18 mouse cellular contexts compared by ENCODE assay signal in the genomic region with DNA sequence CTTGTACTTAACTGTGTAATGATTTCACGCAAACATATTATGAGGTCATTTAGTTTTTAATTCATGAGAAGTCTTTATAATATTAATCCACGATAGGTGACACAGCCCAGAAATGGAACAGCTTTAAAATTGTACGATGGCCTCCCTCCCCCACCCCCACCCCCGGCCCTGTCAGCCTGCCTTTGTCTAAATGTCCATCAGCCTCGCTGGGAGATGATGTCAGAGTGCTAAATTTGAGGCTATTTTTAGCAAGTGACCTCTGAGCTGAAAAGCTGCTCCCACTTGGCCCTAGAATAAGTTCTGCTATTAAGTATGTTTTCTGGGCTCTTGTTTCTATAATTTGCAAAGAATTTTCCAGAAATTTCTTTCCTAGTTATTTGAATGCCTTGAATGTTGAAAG.
DNase-seq lines count a peak whose midpoint lies in the region; ATAC-seq lines count a peak whose summit lies in the region.
"Had no signal": no experiment of that assay in that cellular context is flagged by ENCODE, and none has a peak within 500 bp of the region (broad histone marks: within the 10 kb centered on the region; RNA-seq: fewer than 3 reads in every experiment).

No protein-coding gene starts in this region.

- DNase-seq in embryo, embryonic 10 days (ENCODE audit: low spot score) = peak; percentile 23
- no peak for DNase-seq in embryo, embryonic 9.5 days (ENCODE audit: extremely low spot score)
- no peak for DNase-seq in heart, postnatal 36 days
- DNase-seq in midbrain, embryonic 10.5 days (ENCODE audit: low spot score) = no peak
- no peak for DNase-seq in cerebellum, adult 11 months
- DNase-seq in layer of hippocampus, adult 9-10 months (ENCODE audit: low spot score) = no peak
- DNase-seq: cerebellum, adult 18-20 months; kidney, adult 8-10 months; kidney, postnatal 36 days; left cerebral cortex, postnatal 4 days; thymus, postnatal 14 days had no signal

- intact Hi-C loops in heart, postnatal 36 days (cut with DNase I) = no loop called here

- H3K27ac ChIP-seq in heart, embryonic 12.5 days (ENCODE audit: poor library complexity, severe bottlenecking) = peak overlapping the region; percentile 87
- peak overlapping the region; percentile 24; the same call in 1 of the 2 replicates for H3K27ac ChIP-seq in midbrain, embryonic 10.5 days (replicated peaks)
- H3K27ac ChIP-seq in midbrain, embryonic 15.5 days = no peak overlapping the region
- H3K27ac ChIP-seq: lung, embryonic 15.5 days had no signal

- H3K36me3 ChIP-seq in heart, embryonic 12.5 days = no peaks in the 10 kb centered on the region
- H3K36me3 ChIP-seq in midbrain, embryonic 10.5 days = no peaks in the 10 kb centered on the region
- no peaks in the 10 kb centered on the region for H3K36me3 ChIP-seq in midbrain, embryonic 15.5 days (replicated peaks)
- H3K36me3 ChIP-seq: lung, embryonic 15.5 days had no signal

- H3K27me3 ChIP-seq in heart, embryonic 12.5 days (replicated peaks) = peaks cover 3% of the 10 kb centered on the region; the same call in 1 of the 2 replicates
- H3K27me3 ChIP-seq in midbrain, embryonic 10.5 days (ENCODE audit: low read depth, poor library complexity, severe bottlenecking) = no peaks in the 10 kb centered on the region
- H3K27me3 ChIP-seq in midbrain, embryonic 15.5 days (replicated peaks) = no peaks in the 10 kb centered on the region
- H3K27me3 ChIP-seq: lung, embryonic 15.5 days; Patski had no signal

- ATAC-seq in heart, embryonic 12.5 days (ENCODE audit: insufficient number of reproducible peaks, low FRiP score) = no peak
- no peak for ATAC-seq in midbrain, embryonic 15.5 days (replicated peaks)
- ATAC-seq: Patski had no signal

- peak overlapping the region; percentile 35; the same call in 1 of the 2 replicates for H3K4me2 ChIP-seq in heart, embryonic 12.5 days
- no peak overlapping the region for H3K4me2 ChIP-seq in midbrain, embryonic 15.5 days
- H3K4me2 ChIP-seq: liver, embryonic 11.5 days; lung, embryonic 15.5 days had no signal

- H3K4me1 ChIP-seq in heart, embryonic 12.5 days (replicated peaks) = peaks cover 41% of the 10 kb centered on the region
- H3K4me1 ChIP-seq in midbrain, embryonic 10.5 days = peaks cover 20% of the 10 kb centered on the region
- peaks cover 10% of the 10 kb centered on the region; the same call in 1 of the 2 replicates for H3K4me1 ChIP-seq in midbrain, embryonic 15.5 days
- H3K4me1 ChIP-seq: megakaryocyte, embryonic 14.5 days had no signal

- H3K9ac ChIP-seq in heart, embryonic 12.5 days = no peak overlapping the region
- no peak overlapping the region for H3K9ac ChIP-seq in midbrain, embryonic 15.5 days
- H3K9ac ChIP-seq: lung, embryonic 15.5 days had no signal

- no peak overlapping the region for H3K4me3 ChIP-seq in heart, embryonic 12.5 days
- H3K4me3 ChIP-seq in midbrain, embryonic 10.5 days = no peak overlapping the region
- H3K4me3 ChIP-seq in midbrain, embryonic 15.5 days = no peak overlapping the region
- H3K4me3 ChIP-seq: erythroblast, embryonic 14.5 days; lung, embryonic 15.5 days; megakaryocyte, embryonic 14.5 days had no signal

- H3K9me3 ChIP-seq in heart, embryonic 12.5 days (replicated peaks) = 0 out of 2 replicates have a peak, but pooled peaks cover 3% of the 10 kb centered on the region
- H3K9me3 ChIP-seq in midbrain, embryonic 10.5 days (replicated peaks) = no peaks in the 10 kb centered on the region
- H3K9me3 ChIP-seq in midbrain, embryonic 15.5 days = no peaks in the 10 kb centered on the region
- H3K9me3 ChIP-seq: lung, embryonic 15.5 days had no signal

- WGBS in heart, embryonic 12.5 days = 26% methylated on average over 5 of the region's 5 CpGs
- WGBS in midbrain, embryonic 10.5 days = 70% methylated on average over 5 of the region's 5 CpGs
- 35% methylated on average over 5 of the region's 5 CpGs for WGBS in midbrain, embryonic 15.5 days
